Mouse (Mus musculus) gastrocnemius, postnatal 10 days (tissue): Measurements from ENCODE around the gene Ccdc189. TPM values are rescaled to one million over a fixed set of nuclear protein-coding genes. Genes with fewer than 3 reads are reported as not detected.

Experiments used
- DNase-seq: peaks from one replicate; pipeline ENCODE4 v3.0.0; 2021; ENCODE audit warnings: mixed read lengths
- total RNA-seq, 2 experiments: library from RNA; stranded (reverse); gene quantifications; 2 replicates each; pipeline ENCODE4 v1.2.3; 2021

Ccdc189 gene
- total RNA-seq, 2 experiments from 2014 or later: 1.7 to 3.2 TPM

DNA sequence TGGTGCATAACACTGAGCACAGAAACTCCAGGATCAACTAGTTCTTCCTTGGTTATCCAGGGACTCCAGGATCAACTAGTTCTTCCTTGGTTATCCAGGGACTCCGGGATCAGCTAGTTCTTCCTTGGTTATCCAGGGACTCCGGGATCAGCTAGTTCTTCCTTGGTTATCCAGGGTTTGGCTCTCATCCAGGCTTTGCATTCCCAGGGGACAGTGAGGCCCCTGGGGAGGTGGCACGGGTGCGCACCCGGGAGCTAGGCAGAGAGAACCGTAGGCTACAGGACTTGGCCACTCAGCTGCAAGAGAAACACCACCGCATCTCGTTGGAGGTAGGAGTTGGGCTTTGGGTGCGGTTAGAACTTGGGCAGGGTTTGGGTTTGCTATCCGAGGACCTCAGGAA is 2.7 kb upstream of the Ccdc189 start:
- DNase-seq: no peak

GRCm38 (mm10) chr7:127589637-127590036 is 1.2 kb upstream of the Ccdc189 start:
- no peak for DNase-seq

GRCm38 (mm10) chr7:127588901-127589300 is 506 bp upstream of the Ccdc189 start:
- DNase-seq: no peak

DNA sequence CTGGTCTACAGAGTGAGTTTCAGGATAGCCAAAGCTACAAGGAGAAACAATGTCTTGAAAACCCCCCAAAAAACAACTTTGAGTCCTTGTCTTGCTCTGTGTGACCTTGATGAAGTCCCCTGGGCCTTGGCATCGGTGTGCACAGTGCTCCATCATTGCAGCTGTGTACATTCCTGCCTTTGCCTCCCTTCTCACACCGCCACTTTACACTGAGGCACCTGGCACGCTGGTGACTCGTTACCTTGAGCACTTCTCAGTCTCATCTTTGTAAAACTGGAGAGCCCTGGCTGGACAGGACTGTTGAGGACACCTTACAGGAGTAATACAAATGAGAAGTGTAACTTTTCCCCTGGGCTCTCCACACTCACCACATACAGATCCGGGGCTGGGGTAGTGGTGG is 1.2 kb downstream of the Ccdc189 start:
- DNase-seq: no peak

DNA sequence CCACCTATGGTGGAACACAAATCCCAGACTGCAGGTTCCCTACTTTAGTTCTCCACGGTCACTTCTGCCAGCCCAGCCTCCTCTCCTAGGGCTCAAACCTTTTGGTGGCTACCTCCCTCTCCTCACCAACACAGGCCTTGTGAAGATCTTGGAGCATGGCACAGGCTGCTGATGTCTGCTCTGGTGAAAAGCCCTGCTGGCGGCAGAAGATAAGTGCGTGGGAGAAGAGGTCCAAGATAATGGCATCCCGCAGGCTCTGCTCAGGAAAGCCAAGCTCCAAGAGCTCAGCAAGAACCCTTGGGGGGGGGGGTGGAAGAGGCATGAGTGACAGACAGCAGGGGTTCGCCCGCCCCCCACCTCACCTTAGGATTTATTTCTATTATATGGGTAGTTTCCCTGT is 2.2 kb downstream of the Ccdc189 start:
- no peak for DNase-seq

DNA sequence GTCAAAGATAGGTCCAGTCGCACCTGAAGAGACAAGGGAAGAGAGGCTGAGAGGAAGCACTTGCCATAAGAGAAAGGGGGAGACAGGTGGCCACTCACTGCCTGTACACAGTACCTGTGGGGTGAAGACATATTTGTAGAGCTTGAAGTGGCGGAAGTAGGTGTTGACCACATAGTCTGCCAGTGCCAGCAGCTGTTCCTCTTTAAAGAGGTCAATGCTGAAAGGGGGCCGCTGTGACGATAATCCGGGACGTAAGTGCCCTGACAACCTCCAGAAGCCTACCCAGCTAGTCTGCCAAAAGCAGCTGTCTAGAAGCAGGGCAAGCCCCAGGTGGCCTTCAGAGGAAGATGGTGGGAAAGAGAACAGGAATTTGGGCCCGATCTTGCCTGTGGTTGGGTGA is 3.4 kb downstream of the Ccdc189 start:
- DNase-seq: no peak

GRCm38 (mm10) chr7:127583260-127583659 is 5.1 kb downstream of the Ccdc189 start:
- no peak for DNase-seq

DNA sequence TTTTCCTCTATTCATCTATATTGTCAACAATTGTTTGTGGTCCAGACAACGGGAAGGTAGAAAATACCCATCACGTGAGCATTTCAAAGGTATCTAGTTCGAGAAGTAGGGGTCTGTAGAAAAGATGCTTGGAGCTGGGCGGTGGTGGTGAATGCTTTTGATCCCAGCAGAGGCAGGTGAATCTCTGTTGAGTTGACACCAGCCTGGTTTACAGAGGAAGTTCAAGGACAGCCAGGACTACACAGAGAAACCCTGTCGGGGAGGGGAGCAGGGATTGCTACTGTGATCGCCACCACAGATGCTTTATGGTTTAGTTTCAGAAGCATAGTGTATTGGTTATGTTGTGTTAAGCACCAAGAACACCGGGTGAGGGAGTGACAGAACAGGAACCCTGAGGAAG is 14.3 kb downstream of the Ccdc189 start:
- no peak for DNase-seq

GRCm38 (mm10) chr7:127573503-127574008 is 14.8 kb downstream of the Ccdc189 start:
- DNase-seq: no peak

DNA sequence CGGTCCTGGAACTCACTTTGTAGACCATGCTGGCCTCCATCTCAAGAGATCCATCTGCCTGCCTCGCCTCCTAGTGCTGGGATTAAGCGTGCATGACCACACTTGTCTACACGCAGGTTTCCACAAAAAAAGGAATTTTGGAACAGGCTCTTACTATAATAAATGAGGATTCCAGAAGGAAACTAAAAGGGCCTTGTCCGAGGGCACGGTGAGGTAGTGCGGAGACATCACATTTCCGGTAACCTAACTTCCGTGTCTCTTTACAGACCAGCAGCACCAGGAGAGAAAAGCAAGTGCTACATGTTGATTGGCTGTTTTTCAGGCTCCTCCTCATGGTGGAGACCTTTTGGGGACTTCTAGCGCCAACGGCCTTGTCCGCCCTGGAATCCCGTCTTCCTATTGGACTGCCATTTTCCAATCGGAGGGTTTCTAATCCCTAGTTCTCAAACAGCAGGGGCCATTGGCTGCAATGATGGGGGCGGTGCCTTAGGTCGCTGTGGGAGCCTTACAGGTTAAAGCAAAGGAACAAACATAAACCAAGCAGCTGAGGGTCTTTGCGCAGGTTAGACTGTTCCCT is 15.4 kb downstream of the Ccdc189 start, which contains the start of gene Phkg2:
Gene Phkg2, plus strand, starts transcription at position 446 of the 577 bp plus-strand sequence.
- peak; percentile 77 for DNase-seq

- no peak for DNase-seq
Observed at GRCm38 (mm10) chr7:127564381-127565150, 23.8 kb downstream of the Ccdc189 start.

DNA sequence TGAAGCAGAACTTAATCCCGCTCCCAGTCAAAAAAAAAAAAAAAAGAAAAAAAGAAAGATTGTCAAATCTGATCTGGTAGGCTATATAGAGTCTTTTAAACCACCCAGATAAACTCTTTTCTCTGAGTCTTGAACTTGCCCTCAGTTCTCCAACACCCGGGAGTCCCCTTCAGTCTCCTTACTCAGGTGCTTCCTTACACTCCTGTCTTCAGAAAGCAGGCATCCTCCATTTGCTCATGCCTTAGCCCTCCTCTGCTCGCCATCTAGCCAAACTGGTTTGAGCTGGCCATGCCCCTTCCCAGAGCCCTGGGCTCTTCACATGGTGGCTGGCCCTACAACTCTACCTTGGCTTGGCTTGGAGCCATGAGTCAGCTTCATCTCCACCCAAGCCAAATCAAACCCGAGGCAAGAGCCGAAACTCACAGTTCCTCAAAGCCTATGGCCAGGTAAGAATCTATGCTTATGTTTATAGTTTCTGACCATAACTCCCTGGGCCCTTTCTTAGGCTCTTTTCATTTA is 27.0 kb downstream of the Ccdc189 start, which contains the start of gene Tmem265:
Gene Tmem265, plus strand, starts transcription at position 51 of the 519 bp plus-strand sequence.
- DNase-seq: no peak

- no peak for DNase-seq
Observed at GRCm38 (mm10) chr7:127560580-127560979, 27.8 kb downstream of the Ccdc189 start.

DNA sequence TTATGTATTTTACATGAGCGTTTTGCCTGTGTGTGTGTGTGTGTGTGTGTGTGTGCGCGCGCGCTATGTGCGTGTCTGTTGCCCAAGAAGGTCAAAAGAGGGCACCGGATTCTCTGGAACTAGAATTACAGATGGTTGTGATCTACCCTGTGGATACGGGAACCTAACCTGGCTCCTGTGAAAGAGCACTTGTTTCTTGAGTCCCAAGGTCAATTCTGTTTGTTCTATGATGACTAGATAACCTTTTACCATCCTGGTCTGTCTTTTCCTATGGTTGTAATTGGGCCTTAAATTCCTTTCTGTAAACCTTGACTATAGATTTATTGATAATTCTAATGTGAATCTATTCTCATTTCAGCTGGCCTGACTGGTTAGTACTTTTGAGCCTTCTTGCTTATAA is 36.8 kb downstream of the Ccdc189 start:
- no peak for DNase-seq

GRCm38 (mm10) chr7:127549116-127549835 is 39.1 kb downstream of the Ccdc189 start:
- DNase-seq: no peak

DNA sequence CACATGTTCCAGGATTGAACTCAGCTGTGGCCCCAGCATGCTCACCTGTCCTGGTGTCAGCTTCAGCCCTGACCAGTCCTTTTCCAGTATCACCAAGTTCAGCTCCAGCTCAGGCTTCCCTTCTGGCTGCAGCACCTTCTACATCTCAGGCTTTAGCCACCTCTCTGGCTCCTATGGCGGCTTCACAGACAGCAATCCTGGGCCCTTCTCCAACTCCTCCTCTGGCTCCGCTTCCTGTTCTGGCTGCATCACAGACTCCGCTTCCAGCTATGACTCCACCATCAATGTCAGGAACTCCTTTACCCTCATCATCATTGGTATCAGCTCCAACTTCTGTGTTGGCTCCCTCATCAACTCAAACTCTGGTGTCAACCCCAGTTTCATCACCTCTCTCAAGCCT is 46.7 kb downstream of the Ccdc189 start:
- DNase-seq: no peak

Other genes starting within 250 kb of the Ccdc189 start
- 10 to 100 TPM; 23.0 to 28.7 TPM for gene Zfp768, start 243.0 kb downstream of the Ccdc189 start, total RNA-seq
- 1 to 10 TPM; 3.6 to 5.1 TPM for gene Zfp747, start 212.5 kb downstream of the Ccdc189 start, total RNA-seq
- gene 9130019O22Rik, start 201.4 kb downstream of the Ccdc189 start, total RNA-seq: 1 to 10 TPM; 1.7 to 2.7 TPM
- gene E430018J23Rik, start 195.0 kb downstream of the Ccdc189 start, total RNA-seq: 1 to 10 TPM; 2.9 to 3.7 TPM
- 1 to 10 TPM; 2.8 to 4.3 TPM for gene Zfp764, start 181.8 kb downstream of the Ccdc189 start, total RNA-seq
- gene Zfp688, start 166.5 kb downstream of the Ccdc189 start, total RNA-seq: 1 to 10 TPM; 3.2 to 4.5 TPM
- gene Zfp689, start 139.4 kb downstream of the Ccdc189 start, total RNA-seq: 1 to 10 TPM; 1.8 to 1.9 TPM
- gene Prr14, start 129.0 kb downstream of the Ccdc189 start, total RNA-seq: 10 to 100 TPM; 16.2 to 25.3 TPM
- 10 to 100 TPM; 29.5 to 35.8 TPM for gene Fbrs, start 109.4 kb downstream of the Ccdc189 start, total RNA-seq
- 10 to 100 TPM; 56.8 to 66.1 TPM for gene Srcap, start 76.6 kb downstream of the Ccdc189 start, total RNA-seq
- gene Gm42715, start 69.0 kb downstream of the Ccdc189 start, total RNA-seq: 10 to 100 TPM; 10.3 to 10.5 TPM
- not detected for gene Tmem265, start 27.2 kb downstream of the Ccdc189 start, total RNA-seq
- gene Phkg2, start 15.3 kb downstream of the Ccdc189 start, total RNA-seq: 10 to 100 TPM; 13.3 to 17.6 TPM
- gene Rnf40, start 172 bp upstream of the Ccdc189 start, total RNA-seq: 10 to 100 TPM; 26.9 to 37.8 TPM
- gene Zfp629, start 27.2 kb upstream of the Ccdc189 start, total RNA-seq: 10 to 100 TPM in 1 of 2 experiments, 1 to 10 TPM in 1; 9.2 to 14.7 TPM
- 10 to 100 TPM; 93.2 to 97.1 TPM for gene Bcl7c, start 120.3 kb upstream of the Ccdc189 start, total RNA-seq
- 10 to 100 TPM in 1 of 2 experiments, 1 to 10 TPM in 1; 9.1 to 12.7 TPM for gene Ctf1, start 124.1 kb upstream of the Ccdc189 start, total RNA-seq
- not detected for gene Ctf2, start 143.6 kb upstream of the Ccdc189 start, total RNA-seq
- 1 to 10 TPM; 2.9 to 6.0 TPM for gene Fbxl19, start 155.9 kb upstream of the Ccdc189 start, total RNA-seq
- 10 to 100 TPM; 10.2 to 12.3 TPM for gene Orai3, start 181.2 kb upstream of the Ccdc189 start, total RNA-seq
- gene Setd1a, start 188.1 kb upstream of the Ccdc189 start, total RNA-seq: 10 to 100 TPM; 21.2 to 26.2 TPM
- gene Gm49388, start 197.0 kb upstream of the Ccdc189 start, total RNA-seq: under 1 TPM in 1 of 2 experiments, not detected in 1; 0.47 TPM
- 10 to 100 TPM in 1 of 2 experiments, 1 to 10 TPM in 1; 8.1 to 12.5 TPM for gene Hsd3b7, start 212.0 kb upstream of the Ccdc189 start, total RNA-seq
- gene Stx4a, start 235.7 kb upstream of the Ccdc189 start, total RNA-seq: 10 to 100 TPM; 52.6 to 69.7 TPM
- 1 to 10 TPM; 3.0 to 4.6 TPM for gene Stx1b, start 236.0 kb upstream of the Ccdc189 start, total RNA-seq